Mouse (Mus musculus) spleen, postnatal 36 days (tissue): ENCODE results near the gene Ybx2.
"Not testable (repeated sequence)": the region's sequence is repeated elsewhere in the genome, so short reads cannot be mapped to it uniquely, and the experiment has no call there.

Experiments used
- DNase-seq, 2 experiments: peaks; one replicate each; pipeline ENCODE4 v3.0.0; 2022; ENCODE audit warnings: low spot score in 2 of 2, mixed read lengths in 1 of 2

Gene Ybx2

GRCm38 (mm10) chr11:69934681-69935080, 915 bp upstream of the Ybx2 start:
- DNase-seq = no peak

- DNase-seq = no peak
These were observed 560 bp downstream of the Ybx2 start for GRCm38 (mm10) chr11:69936156-69936555.

- no peak for DNase-seq
These were observed 1.2 kb downstream of the Ybx2 start for GRCm38 (mm10) chr11:69936714-69937347.

GRCm38 (mm10) chr11:69937385-69937784, 1.8 kb downstream of the Ybx2 start:
- no peak for DNase-seq

- no peak for DNase-seq
These were observed 2.2 kb downstream of the Ybx2 start for GRCm38 (mm10) chr11:69937834-69938233.

GRCm38 (mm10) chr11:69938401-69938979, 2.9 kb downstream of the Ybx2 start:
- no peak for DNase-seq

- no peak for DNase-seq
These were observed 3.6 kb downstream of the Ybx2 start for GRCm38 (mm10) chr11:69939181-69939580.

- DNase-seq = no peak
These were observed 4.1 kb downstream of the Ybx2 start for GRCm38 (mm10) chr11:69939731-69940130.

GRCm38 (mm10) chr11:69940962-69941361, 5.4 kb downstream of the Ybx2 start:
- no peak for DNase-seq

- no peak for DNase-seq
These were observed 9.6 kb downstream of the Ybx2 start for GRCm38 (mm10) chr11:69945216-69945615.

- peak in 1 of 2 experiments; percentile 49 for DNase-seq
These were observed 10.6 kb downstream of the Ybx2 start for GRCm38 (mm10) chr11:69945997-69946891.

GRCm38 (mm10) chr11:69947337-69948065, 11.9 kb downstream of the Ybx2 start:
- DNase-seq = no peak

- DNase-seq = peak; percentile 88 to 93
These were observed 12.6 kb downstream of the Ybx2 start, which contains the start of gene Slc2a4 for GRCm38 (mm10) chr11:69948066-69948762. Gene Slc2a4, minus strand, starts transcription at chr11:69948188.

GRCm38 (mm10) chr11:69948763-69949150, 13.2 kb downstream of the Ybx2 start:
- DNase-seq = peak; percentile 77 to 86

GRCm38 (mm10) chr11:69950807-69951459, 15.3 kb downstream of the Ybx2 start:
- DNase-seq = no peak

- no peak for DNase-seq
These were observed 16.7 kb downstream of the Ybx2 start for GRCm38 (mm10) chr11:69952274-69952673.

GRCm38 (mm10) chr11:69953267-69953915, 17.8 kb downstream of the Ybx2 start:
- DNase-seq = no peak

- not testable (repeated sequence) for DNase-seq
These were observed 20.0 kb downstream of the Ybx2 start for GRCm38 (mm10) chr11:69955618-69956017.

GRCm38 (mm10) chr11:69956218-69956617, 20.6 kb downstream of the Ybx2 start:
- no peak for DNase-seq

GRCm38 (mm10) chr11:69960616-69961015, 25.0 kb downstream of the Ybx2 start:
- DNase-seq = no peak
